Mouse (Mus musculus): ENCODE results near the gene Trp53rkb.
A peak's percentile ranks its signal among the peaks of the same experiment; 100 is the strongest.

Trp53rkb gene

GRCm38 (mm10) chr2:166792355-166792754 lies at the start of gene Trp53rkb:
Gene Trp53rkb (plus strand): TSS chr2:166792531.
- DNase-seq, result no peak

- no peak for DNase-seq
Measured at GRCm38 (mm10) chr2:166743504-166743903, 48.8 kb upstream of the Trp53rkb start.

GRCm38 (mm10) chr2:166744433-166744832 lies 47.9 kb upstream of the Trp53rkb start:
- DNase-seq, result no peak

GRCm38 (mm10) chr2:166745849-166746248 lies 46.5 kb upstream of the Trp53rkb start:
- DNase-seq, result no peak

- DNase-seq, result peak; percentile 17
Measured at GRCm38 (mm10) chr2:166746261-166746913, 45.9 kb upstream of the Trp53rkb start.

- no peak for DNase-seq
Measured at GRCm38 (mm10) chr2:166750620-166751191, 41.6 kb upstream of the Trp53rkb start.

GRCm38 (mm10) chr2:166754194-166754593 lies 38.1 kb upstream of the Trp53rkb start:
- DNase-seq, result no peak

- no peak for DNase-seq
Measured at GRCm38 (mm10) chr2:166754760-166755159, 37.6 kb upstream of the Trp53rkb start.

GRCm38 (mm10) chr2:166757969-166758368 lies 34.4 kb upstream of the Trp53rkb start:
- no peak for DNase-seq

- DNase-seq, result no peak
Measured at GRCm38 (mm10) chr2:166764051-166764450, 28.3 kb upstream of the Trp53rkb start.

- no peak for DNase-seq
Measured at GRCm38 (mm10) chr2:166767591-166767990, 24.7 kb upstream of the Trp53rkb start.

- peak; percentile 23 for DNase-seq
Measured at GRCm38 (mm10) chr2:166771396-166771795, 20.9 kb upstream of the Trp53rkb start.

GRCm38 (mm10) chr2:166773587-166773986 lies 18.7 kb upstream of the Trp53rkb start:
- no peak for DNase-seq

- DNase-seq, result no peak
Measured at GRCm38 (mm10) chr2:166774275-166774674, 18.1 kb upstream of the Trp53rkb start.

- no peak for DNase-seq
Measured at GRCm38 (mm10) chr2:166775357-166775893, 16.9 kb upstream of the Trp53rkb start.

GRCm38 (mm10) chr2:166776272-166776671 lies 16.1 kb upstream of the Trp53rkb start:
- DNase-seq, result no peak

GRCm38 (mm10) chr2:166779956-166780355 lies 12.4 kb upstream of the Trp53rkb start:
- no peak for DNase-seq

- DNase-seq, result peak; percentile 76
Measured at GRCm38 (mm10) chr2:166780980-166781578, 11.3 kb upstream of the Trp53rkb start.

GRCm38 (mm10) chr2:166784376-166784775 lies 8.0 kb upstream of the Trp53rkb start:
- no peak for DNase-seq

- peak; percentile 93 for DNase-seq
Measured at GRCm38 (mm10) chr2:166786353-166787004, 5.9 kb upstream of the Trp53rkb start.

GRCm38 (mm10) chr2:166791738-166792137 lies 593 bp upstream of the Trp53rkb start:
- DNase-seq, result no peak

GRCm38 (mm10) chr2:166793542-166794214 lies 1.3 kb downstream of the Trp53rkb start:
- peak; percentile 88 for DNase-seq

All from kidney, postnatal 14 days (tissue).